Mouse (Mus musculus) heart, embryonic 13.5 days (tissue): Measurements from ENCODE around the gene Sox15. TPM values are rescaled to one million over a fixed set of nuclear protein-coding genes. Genes with fewer than 3 reads are reported as not detected.
A peak's percentile ranks its signal among the peaks of the same experiment; 100 is the strongest.
"Not testable (repeated sequence)": the region's sequence is repeated elsewhere in the genome, so short reads cannot be mapped to it uniquely, and the experiment has no call there.

Experiments used
- ATAC-seq: fragments of 200-750 bp; cut with Nextera tagmentation; 2 replicates; pipeline ENCODE4 v1.8.0; 2017; ENCODE audit warnings: moderate TSS enrichment; ENCODE audit not compliant: insufficient number of reproducible peaks, low FRiP score, low TSS enrichment; ENCODE audit errors: extremely low read depth
- H3K27ac ChIP-seq: fragments of 300-500 bp; sonication (generic); replicated peaks from 2 replicates; pipeline ENCODE4 v1.5.1; 2015; ENCODE audit warnings: moderate library complexity, mild to moderate bottlenecking, inconsistent platforms
- H3K27me3 ChIP-seq: fragments of 300-500 bp; sonication (generic); replicated peaks from 2 replicates; pipeline ENCODE4 v1.6.1; 2015; ENCODE audit warnings: mild to moderate bottlenecking, inconsistent platforms
- H3K36me3 ChIP-seq: fragments of 300-500 bp; sonication (generic); 2 replicates; pipeline ENCODE4 v1.6.1; 2015; ENCODE audit warnings: mild to moderate bottlenecking, inconsistent platforms
- H3K4me1 ChIP-seq: fragments of 300-500 bp; sonication (generic); 2 replicates; pipeline ENCODE4 v1.6.1; 2015; ENCODE audit warnings: inconsistent platforms
- H3K4me2 ChIP-seq: fragments of 300-500 bp; sonication (generic); 2 replicates; pipeline ENCODE4 v1.6.1; 2015; ENCODE audit warnings: inconsistent platforms, mild to moderate bottlenecking, moderate library complexity
- H3K4me3 ChIP-seq: fragments of 300-500 bp; sonication (generic); 2 replicates; pipeline ENCODE4 v1.5.1; 2015; ENCODE audit warnings: moderate library complexity, mild to moderate bottlenecking, inconsistent platforms
- H3K9ac ChIP-seq: fragments of 300-500 bp; sonication (generic); 2 replicates; pipeline ENCODE4 v1.6.1; 2015; ENCODE audit warnings: inconsistent platforms, mild to moderate bottlenecking, moderate library complexity
- H3K9me3 ChIP-seq: fragments of 300-500 bp; sonication (generic); 2 replicates; pipeline ENCODE4 v1.6.1; 2016; ENCODE audit warnings: inconsistent platforms
- WGBS: fragments of 180-500 bp; shearing (Covaris S2); methylation state at CpG from one replicate; pipeline ENCODE4 v1.1.7; 2015; ENCODE audit warnings: mixed read lengths; 5-methylcytosine and 5-hydroxymethylcytosine counted together
- polyA plus RNA-seq: library from polyadenylated mRNA; unstranded; fragments of >200 nt; fragmentation: Nextera tagmentation; extraction: Ambion mirVana; gene quantifications from 2 replicates; pipeline ENCODE4 v1.2.1, GENCODE M21; 2015

Sox15 gene
- polyA plus RNA-seq, 1 experiment from 2014 or later = not detected

GRCm38 (mm10) chr11:69620394-69621081 lies 34.6 kb upstream of the Sox15 start:
- H3K27ac ChIP-seq = no peak overlapping the region
- WGBS = 59% methylated on average over 7 of the region's 7 CpGs
- no peak for ATAC-seq

GRCm38 (mm10) chr11:69621571-69622268 lies 33.4 kb upstream of the Sox15 start, which contains the start of gene Sat2:
TSS of gene Sat2 (plus strand) at chr11:69622024.
- peak; percentile 75; the same call in 1 of the 2 replicates for ATAC-seq
- 2% methylated on average over 20 of the region's 20 CpGs for WGBS
- peak within 1 kb of the TSS; percentile 70 for H3K27ac ChIP-seq
- H3K9ac ChIP-seq = peak within 1 kb of the TSS; percentile 90
- no peaks in the 10 kb centered on the region for H3K9me3 ChIP-seq
- peaks cover 4% of the 10 kb centered on the region; the same call in 1 of the 2 replicates for H3K27me3 ChIP-seq
- H3K4me1 ChIP-seq = peaks cover 22% of the 10 kb centered on the region
- peak within 1 kb of the TSS; percentile 73 for H3K4me3 ChIP-seq
- peak within 1 kb of the TSS; percentile 81 for H3K4me2 ChIP-seq
- H3K36me3 ChIP-seq = no peaks in the 10 kb centered on the region

More at GRCm38 (mm10) chr11:69620394-69621081, 34.6 kb upstream of the Sox15 start:
- peaks cover 22% of the 10 kb centered on the region for H3K4me1 ChIP-seq
- no peak overlapping the region for H3K4me3 ChIP-seq
- no peaks in the 10 kb centered on the region for H3K9me3 ChIP-seq
- peaks cover 16% of the 10 kb centered on the region for H3K27me3 ChIP-seq
- no peaks in the 10 kb centered on the region for H3K36me3 ChIP-seq
- no peak overlapping the region for H3K4me2 ChIP-seq
- 0 out of 2 replicates have a peak overlapping the region, but pooled peaks have one; percentile 10 for H3K9ac ChIP-seq

DNA sequence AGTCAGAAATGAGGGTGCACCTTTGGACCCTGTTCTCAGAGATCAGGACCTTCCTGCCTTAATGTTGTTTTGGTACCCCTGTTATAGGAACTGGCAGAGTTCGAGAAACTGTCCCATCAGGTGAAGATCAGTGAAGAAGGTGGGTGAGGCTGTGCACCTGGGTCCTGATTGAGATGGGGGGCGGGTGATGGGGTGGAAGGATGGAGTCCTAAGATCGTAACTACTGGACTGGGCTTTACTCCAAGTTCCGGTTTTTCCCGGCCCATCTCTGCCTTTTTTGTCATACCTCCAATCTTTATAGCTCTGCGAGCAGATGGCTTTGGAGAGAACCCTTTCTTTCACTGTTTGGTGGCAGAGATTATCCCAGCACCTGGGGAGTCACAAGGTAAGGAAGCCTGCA lies 32.7 kb upstream of the Sox15 start:
- Histone ChIP-seq H3K4me2 (peak overlapping the region; percentile 81), H3K9ac (peak overlapping the region; percentile 90), H3K36me3 (no peaks in the 10 kb centered on the region), H3K27ac (peak overlapping the region; percentile 70; the same call in 1 of the 2 replicates), H3K4me1 (peaks cover 22% of the 10 kb centered on the region), H3K27me3 (no peaks in the 10 kb centered on the region), H3K9me3 (no peaks in the 10 kb centered on the region), H3K4me3 (peak overlapping the region; percentile 73)
- WGBS = 34% methylated on average over 6 of the region's 6 CpGs
- no peak for ATAC-seq

DNA sequence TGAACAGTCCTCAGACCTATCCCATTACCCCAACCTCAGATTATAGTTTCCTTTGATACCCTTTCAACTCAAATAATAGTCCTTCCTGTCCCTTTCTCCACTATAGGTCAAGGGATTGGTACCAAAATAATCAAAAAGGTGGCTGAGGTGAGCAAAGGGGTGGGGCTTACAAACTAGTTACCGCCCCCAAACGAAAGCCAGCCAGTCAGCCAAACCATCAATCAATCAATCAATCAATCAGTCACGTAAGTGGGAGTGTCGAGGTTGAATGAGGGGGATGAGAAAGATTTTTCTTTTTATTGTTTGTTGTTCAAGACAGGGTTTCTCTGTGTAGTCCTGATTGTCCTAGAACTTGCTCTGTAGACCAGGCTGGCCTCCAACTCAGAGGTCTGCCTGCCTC lies 32.1 kb upstream of the Sox15 start:
- H3K4me1 ChIP-seq = peaks cover 22% of the 10 kb centered on the region
- ATAC-seq = no peak
- no peak overlapping the region for H3K27ac ChIP-seq
- peak overlapping the region; percentile 90 for H3K9ac ChIP-seq
- H3K4me3 ChIP-seq = peak overlapping the region; percentile 73
- no peaks in the 10 kb centered on the region for H3K27me3 ChIP-seq
- WGBS = 73% methylated on average over 4 of the region's 4 CpGs
- peak overlapping the region; percentile 81 for H3K4me2 ChIP-seq
- no peaks in the 10 kb centered on the region for H3K9me3 ChIP-seq
- H3K36me3 ChIP-seq = no peaks in the 10 kb centered on the region

GRCm38 (mm10) chr11:69624339-69624738 lies 30.8 kb upstream of the Sox15 start:
- H3K4me2 ChIP-seq, H3K9me3 ChIP-seq, H3K9ac ChIP-seq, H3K27me3 ChIP-seq, H3K4me3 ChIP-seq, H3K27ac ChIP-seq, ATAC-seq, H3K36me3 ChIP-seq: not testable (repeated sequence)
- H3K4me1 ChIP-seq = peaks cover 22% of the 10 kb centered on the region
- 90% methylated on average over 2 of the region's 2 CpGs for WGBS

- Histone ChIP-seq H3K9me3 (no peaks in the 10 kb centered on the region), H3K27ac (no peak overlapping the region), H3K27me3 (no peaks in the 10 kb centered on the region), H3K4me2 (no peak overlapping the region), H3K36me3 (no peaks in the 10 kb centered on the region), H3K9ac (no peak overlapping the region), H3K4me1 (peaks cover 6% of the 10 kb centered on the region), H3K4me3 (no peak overlapping the region)
- WGBS = 33% methylated on average over 6 of the region's 6 CpGs
- ATAC-seq = no peak
Observed at GRCm38 (mm10) chr11:69628286-69628685, 26.8 kb upstream of the Sox15 start.

DNA sequence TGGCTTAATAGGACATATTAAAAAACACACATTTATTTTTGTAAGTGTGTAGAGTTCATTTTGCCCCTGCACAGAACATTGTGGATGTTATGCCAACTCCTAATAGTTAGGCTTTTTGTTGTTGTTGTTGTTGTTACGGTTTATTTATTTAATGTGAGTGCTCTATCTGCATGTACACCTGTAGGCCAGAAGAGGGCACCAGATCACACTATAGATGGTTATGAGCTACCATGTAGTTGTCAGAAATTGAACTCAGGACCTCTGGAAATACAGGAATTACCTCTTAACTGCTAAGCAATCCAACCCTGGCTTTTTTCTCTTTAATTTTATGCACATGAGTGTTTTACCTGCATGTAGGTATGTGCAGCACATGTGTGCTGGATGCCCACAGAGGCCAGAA lies 25.3 kb upstream of the Sox15 start:
- Histone ChIP-seq H3K36me3 (no peaks in the 10 kb centered on the region), H3K4me3 (no peak overlapping the region), H3K4me2 (no peak overlapping the region), H3K27ac (no peak overlapping the region), H3K27me3 (no peaks in the 10 kb centered on the region), H3K9ac (no peak overlapping the region), H3K9me3 (no peaks in the 10 kb centered on the region), H3K4me1 (peaks cover 18% of the 10 kb centered on the region)
- 50% methylated on average over 1 of the region's 1 CpGs for WGBS
- ATAC-seq = no peak

DNA sequence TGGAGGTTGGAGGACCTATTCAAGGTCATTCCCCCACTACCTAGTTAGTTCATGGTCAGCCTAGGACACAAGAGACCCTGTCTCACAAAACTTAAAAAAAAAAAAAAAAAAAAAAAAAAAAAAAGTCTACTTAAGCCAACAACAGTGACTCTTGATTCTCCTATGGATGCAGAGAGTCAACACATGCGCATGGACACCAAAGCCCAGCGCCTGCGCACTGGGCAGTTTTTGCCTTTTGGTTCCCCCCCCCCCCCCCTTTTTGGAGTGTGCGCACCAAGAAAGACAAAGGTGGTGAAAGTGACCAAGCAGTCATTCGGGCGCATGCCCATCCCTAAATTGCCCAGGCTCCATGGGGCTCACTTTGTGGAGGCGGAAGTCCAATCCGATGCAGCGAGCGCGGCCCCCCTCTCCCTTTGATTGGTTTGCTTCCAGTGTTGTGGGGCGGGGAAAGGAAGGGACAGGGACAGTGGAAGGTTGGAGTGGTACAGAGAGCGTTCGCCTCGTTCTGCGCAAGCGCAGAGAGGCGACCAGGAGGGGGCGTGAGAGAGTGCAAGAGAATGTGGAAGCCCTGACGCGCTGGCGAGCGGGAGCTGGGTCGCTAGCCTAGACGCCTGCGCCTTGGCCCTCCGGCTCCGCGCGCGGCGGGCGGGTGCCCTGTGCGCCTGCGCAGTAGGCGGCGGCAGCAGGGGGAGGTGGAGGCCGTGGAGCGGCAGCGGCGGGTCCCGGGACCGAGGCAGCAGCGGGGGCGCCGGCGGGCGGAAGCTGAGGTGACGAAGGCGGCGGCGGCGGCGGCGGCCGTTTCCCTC lies 22.6 kb upstream of the Sox15 start, which contains the start of gene Fxr2:
Fxr2 (plus strand) TSS at position 707 of the 806 bp plus-strand sequence.
- H3K4me1 ChIP-seq = peaks cover 31% of the 10 kb centered on the region
- H3K4me2 ChIP-seq = peak within 1 kb of the TSS; percentile 88
- H3K9me3 ChIP-seq = no peaks in the 10 kb centered on the region
- WGBS = under 1% methylated on average over 34 of the region's 56 CpGs
- peak within 1 kb of the TSS; percentile 99 for H3K9ac ChIP-seq
- H3K27ac ChIP-seq = peak within 1 kb of the TSS; percentile 98
- H3K4me3 ChIP-seq = peak within 1 kb of the TSS; percentile 99
- H3K27me3 ChIP-seq = no peaks in the 10 kb centered on the region
- ATAC-seq = peak; percentile 95
- peaks cover 14% of the 10 kb centered on the region for H3K36me3 ChIP-seq

DNA sequence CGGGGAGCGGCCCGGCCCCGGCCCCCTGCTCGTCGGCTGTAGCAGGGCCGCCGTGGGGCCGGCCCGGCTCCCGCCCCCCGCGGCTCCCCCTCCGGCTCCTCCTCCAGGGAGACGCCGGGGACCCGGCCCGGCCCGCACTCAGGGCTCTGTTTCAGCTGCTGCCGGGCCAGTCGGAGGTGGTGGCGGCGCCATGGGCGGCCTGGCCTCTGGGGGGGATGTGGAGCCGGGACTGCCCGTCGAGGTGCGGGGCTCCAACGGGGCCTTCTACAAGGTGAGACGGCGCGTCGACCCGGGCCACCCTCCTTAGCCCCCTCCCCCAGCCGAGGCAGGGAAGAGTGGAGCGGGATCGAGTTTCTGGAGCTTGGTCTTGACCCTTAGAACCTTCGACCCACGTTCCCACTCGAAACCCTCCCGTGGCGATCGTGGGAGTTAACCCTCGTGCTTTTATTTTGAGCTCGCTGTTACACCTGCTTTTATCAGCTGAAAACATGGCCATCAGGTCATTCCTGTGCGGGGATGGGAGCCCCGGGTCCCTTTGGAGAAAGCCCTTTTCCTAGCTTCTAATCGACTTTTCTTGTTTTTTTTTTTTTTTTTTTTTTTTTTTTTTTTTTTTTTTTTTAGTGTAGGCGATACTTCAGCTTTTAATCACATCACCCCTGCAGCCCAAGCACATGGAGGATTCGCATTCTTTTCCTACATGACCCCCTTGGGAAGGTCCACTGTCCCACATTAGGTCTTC lies 21.8 kb upstream of the Sox15 start:
- ATAC-seq = peak; percentile 60
- H3K27me3 ChIP-seq = no peaks in the 10 kb centered on the region
- WGBS = 1% methylated on average over 43 of the region's 50 CpGs

DNA sequence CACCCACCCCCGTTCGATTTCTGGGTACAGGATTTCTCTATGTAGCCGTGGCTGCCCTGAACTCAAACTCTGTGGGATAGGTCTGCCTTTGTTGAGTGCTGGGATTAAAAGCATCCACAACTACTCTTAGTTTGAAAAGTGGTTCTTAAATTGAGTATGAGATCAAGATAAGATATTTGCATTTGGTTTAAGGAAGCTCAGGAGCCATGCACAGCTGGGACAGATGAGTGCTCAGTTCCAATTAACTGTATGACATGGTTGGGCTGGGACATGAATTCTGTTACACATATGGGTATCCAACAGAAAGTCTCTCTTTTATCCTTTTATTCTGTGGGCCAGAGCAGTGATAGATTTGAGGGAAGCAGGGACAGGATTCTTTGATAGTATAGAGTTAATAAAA lies 19.6 kb upstream of the Sox15 start:
- Histone ChIP-seq H3K9me3 (no peaks in the 10 kb centered on the region), H3K27me3 (no peaks in the 10 kb centered on the region), H3K36me3 (peaks cover 38% of the 10 kb centered on the region), H3K4me1 (peaks cover 31% of the 10 kb centered on the region), H3K9ac (no peak overlapping the region), H3K4me3 (0 out of 2 replicates have a peak overlapping the region, but pooled peaks have one; percentile 6), H3K27ac (no peak overlapping the region), H3K4me2 (peak overlapping the region; percentile 88)
- no peak for ATAC-seq
- 86% methylated on average over 3 of the region's 3 CpGs for WGBS

More for the DNA sequence above, 21.8 kb upstream of the Sox15 start:
- Histone ChIP-seq H3K4me1 (peaks cover 31% of the 10 kb centered on the region), H3K9me3 (no peaks in the 10 kb centered on the region), H3K27ac (peak overlapping the region; percentile 98), H3K4me2 (peak overlapping the region; percentile 88), H3K36me3 (peaks cover 20% of the 10 kb centered on the region), H3K9ac (peak overlapping the region; percentile 99), H3K4me3 (peak overlapping the region; percentile 99)
